Mouse (Mus musculus) lung, postnatal 0 days (tissue): ENCODE measurements around the gene Tbc1d1. TPM values are rescaled to one million over a fixed set of nuclear protein-coding genes. Genes with fewer than 3 reads are reported as not detected.

Experiments
- ATAC-seq: fragments of 200-750 bp; cut with Nextera tagmentation; 2 replicates; pipeline ENCODE4 v1.8.0; 2017; ENCODE audit warnings: moderate library complexity
- DNase-seq: peaks from one replicate; pipeline ENCODE4 v3.0.0-alpha.2; 2016; ENCODE audit warnings: low spot score
- H3K27ac ChIP-seq: fragments of 300-500 bp; sonication (generic); 2 replicates; pipeline ENCODE4 v1.5.1; 2014; ENCODE audit warnings: antibody characterized with exemption, mild to moderate bottlenecking, low read length, mixed read lengths
- H3K27me3 ChIP-seq: fragments of 300-500 bp; sonication (generic); replicated peaks from 2 replicates; pipeline ENCODE4 v1.6.1; 2014; ENCODE audit warnings: low read length, mixed read lengths; ENCODE audit not compliant: insufficient read depth
- H3K36me3 ChIP-seq: fragments of 300-500 bp; sonication (generic); 2 replicates; pipeline ENCODE4 v1.6.1; 2014; ENCODE audit warnings: low read length, mixed read lengths; ENCODE audit not compliant: insufficient read depth
- H3K4me1 ChIP-seq: fragments of 300-500 bp; sonication (generic); 2 replicates; pipeline ENCODE4 v1.6.1; 2014; ENCODE audit warnings: antibody characterized with exemption, low read depth, low read length, mixed read lengths; ENCODE audit not compliant: insufficient read depth
- H3K4me2 ChIP-seq: fragments of 300-500 bp; sonication (generic); replicated peaks from 2 replicates; pipeline ENCODE4 v1.6.1; 2014; ENCODE audit warnings: low read depth, mild to moderate bottlenecking, low read length, moderate library complexity, mixed read lengths
- H3K4me3 ChIP-seq: fragments of 300-500 bp; sonication (generic); 2 replicates; pipeline ENCODE4 v1.5.1; 2014; ENCODE audit warnings: low read depth, low read length
- H3K9ac ChIP-seq: fragments of 300-500 bp; sonication (generic); replicated peaks from 2 replicates; pipeline ENCODE4 v1.6.1; 2014; ENCODE audit warnings: low read depth, mild to moderate bottlenecking
- H3K9me3 ChIP-seq: fragments of 300-500 bp; sonication (generic); 2 replicates; pipeline ENCODE4 v1.6.1; 2016; ENCODE audit warnings: low read length, mixed read lengths
- CTCF ChIP-seq: IDR thresholded peaks from 2 replicates; pipeline ENCODE4 v1.5.1; 2016; ENCODE audit warnings: antibody characterized with exemption, mild to moderate bottlenecking
- EP300 ChIP-seq: IDR thresholded peaks from 2 replicates; pipeline ENCODE4 v1.6.1; 2016; ENCODE audit warnings: antibody characterized with exemption, mild to moderate bottlenecking, control low read depth
- WGBS: fragments of 180-500 bp; shearing (Covaris S2); extraction: QIAGEN DNeasy Blood & Tissue Kit; methylation state at CpG from one replicate; pipeline ENCODE4 v1.1.7; 2014; 5-methylcytosine and 5-hydroxymethylcytosine counted together
- polyA plus RNA-seq: library from polyadenylated mRNA; unstranded; fragments of >200 nt; fragmentation: Nextera tagmentation; extraction: Ambion mirVana; gene quantifications from 2 replicates; pipeline ENCODE4 v1.2.1, GENCODE M21; 2015

Tbc1d1 gene
- polyA plus RNA-seq, 1 experiment from 2014 or later = 15.3 TPM

DNA sequence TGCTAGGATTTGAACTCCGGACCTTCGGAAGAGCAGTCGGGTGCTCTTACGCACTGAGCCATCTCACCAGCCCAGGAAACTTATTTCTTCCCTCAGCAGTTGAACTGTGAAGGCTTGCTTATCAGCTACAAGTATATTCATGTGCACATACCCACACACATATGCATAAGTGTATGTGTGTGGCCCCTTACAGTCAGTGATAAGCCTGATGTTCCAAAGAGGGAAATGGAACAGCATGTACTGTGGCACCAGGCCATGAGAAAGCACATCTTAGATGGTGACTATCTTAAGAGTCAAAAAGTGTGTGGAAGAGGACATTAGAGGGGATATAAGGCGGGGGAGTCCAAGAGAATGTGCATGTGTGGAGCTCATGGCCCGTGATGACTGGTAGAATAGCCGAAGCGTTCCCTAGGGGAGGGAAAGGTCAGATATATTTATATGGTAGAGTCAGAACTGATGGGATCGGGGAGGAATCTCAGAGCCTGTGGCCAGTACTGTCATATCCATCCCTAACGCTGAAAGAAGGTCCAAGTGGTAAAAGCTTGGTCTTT lies 13.0 kb downstream of the Tbc1d1 start:
- Histone ChIP-seq H3K27ac (no peak overlapping the region), H3K4me1 (no peaks in the 10 kb centered on the region), H3K36me3 (no peaks in the 10 kb centered on the region), H3K9ac (no peak overlapping the region), H3K9me3 (no peaks in the 10 kb centered on the region), H3K27me3 (no peaks in the 10 kb centered on the region), H3K4me2 (no peak overlapping the region), H3K4me3 (no peak overlapping the region)
- ATAC-seq (peak; percentile 65), DNase-seq (no peak)
- TF ChIP-seq EP300 (peak; percentile 42; the same call in 1 of the 2 replicates), CTCF (no peak)
- WGBS = 84% methylated on average over 10 of the region's 10 CpGs

- Histone ChIP-seq H3K9ac (no peak overlapping the region), H3K4me1 (no peaks in the 10 kb centered on the region), H3K36me3 (no peaks in the 10 kb centered on the region), H3K9me3 (no peaks in the 10 kb centered on the region), H3K27me3 (no peaks in the 10 kb centered on the region), H3K4me3 (no peak overlapping the region), H3K4me2 (no peak overlapping the region), H3K27ac (no peak overlapping the region)
- WGBS = 75% methylated on average over 3 of the region's 3 CpGs
- no peak for ATAC-seq
- TF ChIP-seq EP300 (no peak), CTCF (no peak)
- no peak for DNase-seq
These were observed 16.8 kb downstream of the Tbc1d1 start for GRCm38 (mm10) chr5:64172884-64173283.

GRCm38 (mm10) chr5:64173302-64173701 lies 17.2 kb downstream of the Tbc1d1 start:
- Histone ChIP-seq H3K4me1 (no peaks in the 10 kb centered on the region), H3K9me3 (no peaks in the 10 kb centered on the region), H3K27me3 (no peaks in the 10 kb centered on the region), H3K4me2 (no peak overlapping the region), H3K9ac (no peak overlapping the region), H3K4me3 (no peak overlapping the region), H3K27ac (no peak overlapping the region), H3K36me3 (no peaks in the 10 kb centered on the region)
- DNase-seq (no peak), ATAC-seq (no peak)
- TF ChIP-seq EP300 (no peak), CTCF (no peak)
- WGBS = 82% methylated on average over 16 of the region's 16 CpGs

DNA sequence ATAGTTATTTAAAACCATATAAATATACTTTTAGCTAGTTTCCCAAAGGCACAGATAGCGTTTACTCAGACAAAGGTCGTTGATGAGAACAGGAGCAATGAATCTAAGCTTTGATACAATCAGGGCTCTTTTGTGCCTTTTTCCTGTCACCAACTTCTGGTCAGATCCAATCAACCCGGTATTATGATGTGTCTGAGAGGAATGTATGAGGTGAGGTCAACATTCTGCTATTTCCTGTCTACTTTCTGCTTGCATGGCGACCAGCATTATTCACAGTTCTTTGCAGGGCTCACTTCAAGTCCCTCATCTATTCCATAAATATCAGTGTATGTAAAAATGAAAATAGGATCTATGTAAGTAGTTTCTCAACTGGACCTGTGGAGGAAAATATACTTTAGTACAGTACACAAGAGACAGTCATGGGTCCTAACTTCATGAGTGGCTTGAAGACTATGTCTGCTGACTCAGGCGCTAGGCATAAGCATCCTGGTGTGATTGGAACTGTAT lies 18.4 kb downstream of the Tbc1d1 start:
- Histone ChIP-seq H3K27ac (no peak overlapping the region), H3K9ac (no peak overlapping the region), H3K4me2 (no peak overlapping the region), H3K9me3 (no peaks in the 10 kb centered on the region), H3K4me1 (no peaks in the 10 kb centered on the region), H3K27me3 (no peaks in the 10 kb centered on the region), H3K4me3 (no peak overlapping the region), H3K36me3 (no peaks in the 10 kb centered on the region)
- ATAC-seq = no peak
- TF ChIP-seq CTCF (no peak), EP300 (no peak)
- no peak for DNase-seq
- WGBS = 51% methylated on average over 5 of the region's 5 CpGs

DNA sequence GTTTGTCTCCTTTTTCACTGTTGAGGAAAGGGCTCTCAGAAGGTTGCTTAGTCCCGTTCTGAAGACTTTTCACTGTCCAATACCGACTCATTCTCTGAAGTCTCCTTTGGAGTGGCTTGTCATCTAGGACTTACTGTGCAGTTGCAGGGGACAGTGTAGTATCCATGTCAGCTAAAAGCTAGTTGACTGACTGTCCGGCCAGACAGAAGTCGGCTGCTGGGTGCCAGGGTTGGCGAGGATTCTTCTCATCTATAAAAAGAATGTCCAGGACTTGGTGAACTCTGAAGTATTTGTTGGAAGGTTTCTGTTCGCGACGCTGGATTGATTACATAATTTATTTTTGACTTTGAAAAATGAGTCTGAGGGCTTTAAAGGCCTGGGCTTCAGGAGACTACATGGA lies 24.4 kb downstream of the Tbc1d1 start:
- H3K4me3 ChIP-seq = no peak overlapping the region

GRCm38 (mm10) chr5:64183712-64184111 lies 27.6 kb downstream of the Tbc1d1 start:
- Histone ChIP-seq H3K27ac (no peak overlapping the region), H3K9ac (no peak overlapping the region), H3K36me3 (no peaks in the 10 kb centered on the region), H3K4me2 (no peak overlapping the region), H3K4me3 (no peak overlapping the region), H3K4me1 (no peaks in the 10 kb centered on the region), H3K9me3 (no peaks in the 10 kb centered on the region), H3K27me3 (no peaks in the 10 kb centered on the region)
- ATAC-seq = no peak
- WGBS = 53% methylated on average over 4 of the region's 4 CpGs
- DNase-seq = no peak
- TF ChIP-seq CTCF (no peak), EP300 (no peak)

More for the DNA sequence above, 24.4 kb downstream of the Tbc1d1 start:
- ATAC-seq (peak; percentile 67), DNase-seq (no peak)
- Histone ChIP-seq H3K4me2 (no peak overlapping the region), H3K9me3 (no peaks in the 10 kb centered on the region), H3K4me1 (no peaks in the 10 kb centered on the region), H3K27ac (no peak overlapping the region), H3K9ac (no peak overlapping the region), H3K36me3 (no peaks in the 10 kb centered on the region), H3K27me3 (no peaks in the 10 kb centered on the region)
- TF ChIP-seq EP300 (no peak), CTCF (no peak)
- WGBS = 51% methylated on average over 8 of the region's 8 CpGs

DNA sequence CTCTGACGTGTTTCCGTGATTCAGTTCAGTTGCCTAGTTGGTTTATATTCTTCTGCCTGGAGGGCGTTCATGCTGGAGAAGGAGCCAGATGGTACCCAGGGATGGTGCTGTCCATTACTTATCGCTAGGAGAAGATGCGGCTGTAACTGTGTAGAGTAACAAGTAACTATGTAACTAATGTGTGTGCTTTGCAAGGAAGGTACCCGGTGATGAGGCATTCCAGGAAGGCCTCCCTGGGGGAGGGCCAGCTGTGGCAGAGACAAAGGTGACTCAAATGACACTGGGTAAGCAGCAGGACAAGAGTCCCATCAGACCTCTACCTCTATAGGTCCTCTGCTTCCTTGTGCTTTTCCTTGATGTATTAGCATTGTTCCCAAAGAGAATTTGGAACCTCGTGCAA lies 29.2 kb downstream of the Tbc1d1 start:
- Histone ChIP-seq H3K4me1 (no peaks in the 10 kb centered on the region), H3K36me3 (no peaks in the 10 kb centered on the region), H3K27me3 (no peaks in the 10 kb centered on the region), H3K9ac (no peak overlapping the region), H3K27ac (no peak overlapping the region), H3K4me2 (no peak overlapping the region), H3K4me3 (no peak overlapping the region), H3K9me3 (no peaks in the 10 kb centered on the region)
- no peak for DNase-seq
- 59% methylated on average over 7 of the region's 7 CpGs for WGBS
- ATAC-seq = no peak
- TF ChIP-seq EP300 = no peak
- no peak for TF ChIP-seq CTCF
